Mouse (Mus musculus) C2C12 (cell line): ENCODE measurements around the gene Gm20716. TPM values are rescaled to one million over a fixed set of nuclear protein-coding genes. Genes with fewer than 3 reads are reported as not detected.

Experiments
- H3K27me3 ChIP-seq: one replicate; pipeline ENCODE4 v1.6.1; 2011; ENCODE audit not compliant: control insufficient read depth, insufficient read depth, insufficient read length
- H3K36me3 ChIP-seq: one replicate; pipeline ENCODE4 v1.6.1; 2011; ENCODE audit not compliant: control insufficient read depth, insufficient read depth
- H3K4me3 ChIP-seq: one replicate; pipeline ENCODE4 v1.5.1; 2011; ENCODE audit warnings: mild to moderate bottlenecking, control low read depth; ENCODE audit not compliant: poor library complexity, insufficient read depth, severe bottlenecking
- H3K79me2 ChIP-seq: one replicate; pipeline ENCODE4 v1.6.1; 2011; ENCODE audit not compliant: control insufficient read depth, insufficient read depth
- H3K79me3 ChIP-seq: one replicate; pipeline ENCODE4 v1.6.1; 2011; ENCODE audit warnings: low read depth, control low read depth
- H3ac ChIP-seq: one replicate; pipeline ENCODE3; 2011; ENCODE audit warnings: low read depth; ENCODE audit not compliant: control insufficient read depth, insufficient read length
- CEBPB ChIP-seq: IDR thresholded peaks from one replicate; pipeline ENCODE4 v1.6.1; 2011; ENCODE audit warnings: low read depth, mild to moderate bottlenecking, control low read depth, moderate library complexity
- CTCF ChIP-seq: IDR thresholded peaks from one replicate; pipeline ENCODE4 v1.5.1; 2011; ENCODE audit not compliant: control insufficient read depth, insufficient read depth, insufficient read length
- FOSL1 ChIP-seq: IDR thresholded peaks from one replicate; pipeline ENCODE4 v1.8.0; 2011; ENCODE audit warnings: mild to moderate bottlenecking, low read length; ENCODE audit not compliant: poor library complexity, insufficient read depth, severe bottlenecking
- MAX ChIP-seq: IDR thresholded peaks from one replicate; pipeline ENCODE4 v1.6.1; 2011; ENCODE audit warnings: mild to moderate bottlenecking, control low read depth
- MYOD1 ChIP-seq: IDR thresholded peaks from one replicate; pipeline ENCODE4 v1.6.1; 2011; ENCODE audit warnings: low read depth; ENCODE audit not compliant: control insufficient read depth, insufficient read length
- MYOG ChIP-seq: IDR thresholded peaks from one replicate; pipeline ENCODE4 v1.6.1; 2011; ENCODE audit not compliant: control insufficient read depth, insufficient read length; ENCODE audit errors: extremely low read depth
- USF1 ChIP-seq: IDR thresholded peaks from one replicate; pipeline ENCODE4 v1.6.1; 2011; ENCODE audit warnings: low read depth, mild to moderate bottlenecking, control low read depth, moderate library complexity
- polyA plus RNA-seq: library from polyadenylated mRNA; unstranded; fragments of >200 nt; fragmentation: generic; extraction: Trizol; gene quantifications from one replicate; pipeline ENCODE4 v1.2.1, GENCODE M21; 2012; ENCODE audit warnings: missing spikeins

Gene Gm20716
- polyA plus RNA-seq, 1 experiment, result 17.1 TPM

GRCm38 (mm10) chr2:168205265-168205664 is 24.9 kb downstream of the Gm20716 start:
- Histone ChIP-seq H3K36me3 (peaks cover 70% of the 10 kb centered on the region), H3ac (peak overlapping the region; percentile 95), H3K79me3 (peaks cover 61% of the 10 kb centered on the region), H3K4me3 (peak overlapping the region; percentile 74), H3K27me3 (no peaks in the 10 kb centered on the region), H3K79me2 (peaks cover 65% of the 10 kb centered on the region)
- TF ChIP-seq CTCF (peak; percentile 95), CEBPB (no peak), MYOG (no peak), FOSL1 (no peak), USF1 (no peak), MAX (no peak), MYOD1 (no peak)

GRCm38 (mm10) chr2:168204476-168204999 is 25.6 kb downstream of the Gm20716 start:
- no peak overlapping the region for H3ac ChIP-seq
- peaks cover 72% of the 10 kb centered on the region for H3K79me2 ChIP-seq
- H3K79me3 ChIP-seq, result peaks cover 67% of the 10 kb centered on the region
- no peak overlapping the region for H3K4me3 ChIP-seq
- no peaks in the 10 kb centered on the region for H3K27me3 ChIP-seq
- peaks cover 66% of the 10 kb centered on the region for H3K36me3 ChIP-seq
- TF ChIP-seq FOSL1 (no peak), USF1 (no peak), CTCF (no peak), CEBPB (no peak), MYOD1 (no peak), MAX (no peak), MYOG (no peak)

- H3K27me3 ChIP-seq, result no peaks in the 10 kb centered on the region
- TF ChIP-seq MYOD1 (no peak), MAX (no peak), USF1 (no peak), CEBPB (no peak), CTCF (no peak), MYOG (no peak), FOSL1 (no peak)
- H3ac ChIP-seq, result no peak overlapping the region
- H3K4me3 ChIP-seq, result no peak overlapping the region
- H3K36me3 ChIP-seq, result peaks cover 86% of the 10 kb centered on the region
- peaks cover 100% of the 10 kb centered on the region for H3K79me2 ChIP-seq
- peaks cover 99% of the 10 kb centered on the region for H3K79me3 ChIP-seq
Observed at GRCm38 (mm10) chr2:168200014-168200691, 30.0 kb downstream of the Gm20716 start.

GRCm38 (mm10) chr2:168199476-168199875 is 30.7 kb downstream of the Gm20716 start:
- Histone ChIP-seq H3K27me3 (no peaks in the 10 kb centered on the region), H3K36me3 (peaks cover 85% of the 10 kb centered on the region), H3ac (no peak overlapping the region), H3K79me3 (peaks cover 99% of the 10 kb centered on the region), H3K4me3 (no peak overlapping the region), H3K79me2 (peaks cover 100% of the 10 kb centered on the region)
- TF ChIP-seq USF1 (no peak), MAX (no peak), FOSL1 (no peak), MYOD1 (no peak), CEBPB (no peak), MYOG (no peak), CTCF (no peak)

- Histone ChIP-seq H3K4me3 (no peak overlapping the region), H3K36me3 (peaks cover 85% of the 10 kb centered on the region), H3K27me3 (no peaks in the 10 kb centered on the region), H3K79me3 (peaks cover 99% of the 10 kb centered on the region), H3ac (no peak overlapping the region), H3K79me2 (peaks cover 100% of the 10 kb centered on the region)
- TF ChIP-seq CEBPB (no peak), USF1 (no peak), FOSL1 (no peak), MYOD1 (no peak), MAX (no peak), MYOG (no peak), CTCF (no peak)
Observed at GRCm38 (mm10) chr2:168198421-168198820, 31.7 kb downstream of the Gm20716 start.

- H3K79me2 ChIP-seq, result peaks cover 100% of the 10 kb centered on the region
- H3ac ChIP-seq, result no peak overlapping the region
- H3K36me3 ChIP-seq, result peaks cover 77% of the 10 kb centered on the region
- no peak for TF ChIP-seq MAX
- TF ChIP-seq MYOD1, result no peak
- no peak for TF ChIP-seq USF1
- no peak for TF ChIP-seq CTCF
- no peak for TF ChIP-seq MYOG
- TF ChIP-seq CEBPB, result no peak
- no peak for TF ChIP-seq FOSL1
- no peak overlapping the region for H3K4me3 ChIP-seq
- no peaks in the 10 kb centered on the region for H3K27me3 ChIP-seq
- peaks cover 99% of the 10 kb centered on the region for H3K79me3 ChIP-seq
Observed at GRCm38 (mm10) chr2:168195721-168196120, 34.4 kb downstream of the Gm20716 start.
